ENCODE assay signal across 8 mouse cellular contexts in genomic region chrX:170010581-170011528, GRCm38 (mm10). TPM values are rescaled to one million over a fixed set of nuclear protein-coding genes. Genes with fewer than 3 reads are reported as not detected.
A peak's percentile ranks its signal among the peaks of the same experiment; 100 is the strongest.
DNase-seq lines count a peak whose midpoint lies in the region; ATAC-seq lines count a peak whose summit lies in the region.
"Not testable (repeated sequence)": the region's sequence is repeated elsewhere in the genome, so short reads cannot be mapped to it uniquely, and the experiment has no call there.

No protein-coding gene starts in this region.

- peaks cover 19% of the 10 kb centered on the region for H3K36me3 ChIP-seq in forebrain, embryonic 13.5 days (ENCODE audit: poor library complexity, severe bottlenecking)

- peak overlapping the region; percentile 9 for H3K4me3 ChIP-seq in forebrain, embryonic 13.5 days

- DNase-seq in ES-CJ7 (ENCODE audit: low read depth, low spot score) = peak; percentile 83
- DNase-seq in cerebellum, adult 18-20 months = peak; percentile 71 to 93
- peak; percentile 80 for DNase-seq in heart, postnatal 4 days
- peak; percentile 76 to 86 for DNase-seq in layer of hippocampus, adult 8-10 months (ENCODE audit: low spot score in 2 of 2)
- DNase-seq in lung, postnatal 4 days = peak; percentile 80 to 83
- DNase-seq in ovary, postnatal 36 days (ENCODE audit: low spot score) = peak; percentile 62
- DNase-seq in thymus, postnatal 36 days = peak; percentile 49 to 83

- H3K9ac ChIP-seq in forebrain, embryonic 13.5 days = not testable (repeated sequence)

- H3K4me2 ChIP-seq in forebrain, embryonic 13.5 days = peak overlapping the region; percentile 39

- peaks cover 44% of the 10 kb centered on the region for H3K9me3 ChIP-seq in forebrain, embryonic 13.5 days (replicated peaks)

- H3K27me3 ChIP-seq in forebrain, embryonic 13.5 days = not testable (repeated sequence)

- not testable (repeated sequence) for H3K4me1 ChIP-seq in forebrain, embryonic 13.5 days

- 85% methylated on average over 97 of the region's 97 CpGs for WGBS in forebrain, embryonic 13.5 days

- peak; percentile 20 for ATAC-seq in forebrain, embryonic 13.5 days

- 0 out of 2 replicates have a peak overlapping the region, but pooled peaks have one; percentile 31 for H3K27ac ChIP-seq in forebrain, embryonic 13.5 days

RNA-seq across cellular contexts. Expression of gene Gm21887, which starts 1.4 kb away (rescaled TPM):
- 195 and 234 TPM in 2 replicates for polyA plus RNA-seq in forebrain, embryonic 13.5 days (2015; fragmentation: Nextera tagmentation; extraction: Ambion mirVana)
- total RNA-seq in heart, postnatal 4 days (2021) = 100 to 1,000 TPM in 1 of 2 experiments, 10 to 100 TPM in 1; 99.1 to 109 TPM
- 100 to 1,000 TPM in 3 of 4 experiments, 10 to 100 TPM in 1; 76.9 to 182 (median 146) TPM for total RNA-seq in layer of hippocampus, adult 8-10 months (2022)

Comparison
In these comparisons a context has a peak if more than half of its experiments do, and no peak if none do; other contexts are left out.
1. Peak in every context shown above with its lines: DNase-seq, ATAC-seq, H3K4me3 ChIP-seq and H3K27ac ChIP-seq.